Mouse (Mus musculus): ENCODE data around the gene Ak7. TPM values are rescaled to one million over a fixed set of nuclear protein-coding genes. Genes with fewer than 3 reads are reported as not detected.

Gene Ak7
- 0.08 and 0.12 TPM in 2 replicates for polyA plus RNA-seq (2015; fragmentation: Nextera tagmentation; extraction: Ambion mirVana)

- Histone ChIP-seq H3K9me3 (ENCODE audit: control insufficient read depth, low read length) (no peaks in the 10 kb centered on the region), H3K4me1 (replicated peaks; ENCODE audit: control insufficient read depth, insufficient read depth) (0 out of 2 replicates have a peak, but pooled peaks cover 2% of the 10 kb centered on the region), H3K27me3 (ENCODE audit: control insufficient read depth, insufficient read depth, low read length) (no peaks in the 10 kb centered on the region), H3K9ac (ENCODE audit: low read length) (no peak within 1 kb of the TSS; the same call in 1 of the 2 replicates), H3K27ac (replicated peaks) (no peak within 1 kb of the TSS), H3K4me2 (replicated peaks; ENCODE audit: low read depth) (peak within 1 kb of the TSS; percentile 36), H3K36me3 (ENCODE audit: control insufficient read depth, insufficient read depth, low read length) (no peaks in the 10 kb centered on the region), H3K4me3 (ENCODE audit: low read depth, low read length) (no peak within 1 kb of the TSS)
- DNase-seq (ENCODE audit: low spot score) = peak; percentile 84
- TF ChIP-seq EP300 (optimal IDR thresholded peaks at IDR 0.05) = no peak
- TF ChIP-seq CTCF (IDR thresholded peaks at IDR 0.05; ENCODE audit: low read depth) = no peak
- ATAC-seq (ENCODE audit: low FRiP score, low TSS enrichment) = peak; percentile 96
- WGBS = 14% methylated on average over 21 of the region's 22 CpGs
Measured at GRCm38 (mm10) chr12:105705799-105706487, at the start of gene Ak7. TSS of gene Ak7 (plus strand) at chr12:105705976.

- no peak overlapping the region for H3K27ac ChIP-seq (replicated peaks)
- WGBS = 80% methylated on average over 8 of the region's 8 CpGs
- H3K4me2 ChIP-seq (replicated peaks; ENCODE audit: low read depth) = no peak overlapping the region
- H3K9me3 ChIP-seq (ENCODE audit: control insufficient read depth, low read length) = no peaks in the 10 kb centered on the region
- H3K4me1 ChIP-seq (replicated peaks; ENCODE audit: control insufficient read depth, insufficient read depth) = no peaks in the 10 kb centered on the region
- no peak overlapping the region for H3K4me3 ChIP-seq (ENCODE audit: low read depth, low read length)
- no peaks in the 10 kb centered on the region for H3K27me3 ChIP-seq (ENCODE audit: control insufficient read depth, insufficient read depth, low read length)
- no peak for TF ChIP-seq CTCF (IDR thresholded peaks at IDR 0.05; ENCODE audit: low read depth)
- TF ChIP-seq EP300 (optimal IDR thresholded peaks at IDR 0.05) = no peak
- H3K9ac ChIP-seq (ENCODE audit: low read length) = no peak overlapping the region
- DNase-seq (ENCODE audit: low spot score) = no peak
- ATAC-seq (ENCODE audit: low FRiP score, low TSS enrichment) = no peak
- 0 out of 2 replicates have a peak, but pooled peaks cover 6% of the 10 kb centered on the region for H3K36me3 ChIP-seq (ENCODE audit: control insufficient read depth, insufficient read depth, low read length)
Measured at GRCm38 (mm10) chr12:105676274-105676673, 29.5 kb upstream of the Ak7 start.

GRCm38 (mm10) chr12:105678211-105678610, 27.6 kb upstream of the Ak7 start:
- Histone ChIP-seq H3K9ac (ENCODE audit: low read length) (no peak overlapping the region), H3K4me3 (ENCODE audit: low read depth, low read length) (no peak overlapping the region), H3K4me2 (replicated peaks; ENCODE audit: low read depth) (no peak overlapping the region), H3K36me3 (ENCODE audit: control insufficient read depth, insufficient read depth, low read length) (0 out of 2 replicates have a peak, but pooled peaks cover 6% of the 10 kb centered on the region), H3K4me1 (replicated peaks; ENCODE audit: control insufficient read depth, insufficient read depth) (no peaks in the 10 kb centered on the region), H3K27ac (replicated peaks) (no peak overlapping the region), H3K27me3 (ENCODE audit: control insufficient read depth, insufficient read depth, low read length) (no peaks in the 10 kb centered on the region), H3K9me3 (ENCODE audit: control insufficient read depth, low read length) (no peaks in the 10 kb centered on the region)
- 90% methylated on average over 7 of the region's 7 CpGs for WGBS
- DNase-seq (ENCODE audit: low spot score) (no peak), ATAC-seq (ENCODE audit: low FRiP score, low TSS enrichment) (no peak)
- no peak for TF ChIP-seq CTCF (IDR thresholded peaks at IDR 0.05; ENCODE audit: low read depth)
- TF ChIP-seq EP300 (optimal IDR thresholded peaks at IDR 0.05) = no peak

GRCm38 (mm10) chr12:105678762-105679161, 27.0 kb upstream of the Ak7 start:
- no peaks in the 10 kb centered on the region for H3K9me3 ChIP-seq (ENCODE audit: control insufficient read depth, low read length)
- no peak overlapping the region for H3K27ac ChIP-seq (replicated peaks)
- no peak for ATAC-seq (ENCODE audit: low FRiP score, low TSS enrichment)
- 0 out of 2 replicates have a peak, but pooled peaks cover 6% of the 10 kb centered on the region for H3K36me3 ChIP-seq (ENCODE audit: control insufficient read depth, insufficient read depth, low read length)
- no peak for DNase-seq (ENCODE audit: low spot score)
- H3K27me3 ChIP-seq (ENCODE audit: control insufficient read depth, insufficient read depth, low read length) = no peaks in the 10 kb centered on the region
- H3K4me1 ChIP-seq (replicated peaks; ENCODE audit: control insufficient read depth, insufficient read depth) = peaks cover 3% of the 10 kb centered on the region; the same call in 1 of the 2 replicates
- TF ChIP-seq CTCF (IDR thresholded peaks at IDR 0.05; ENCODE audit: low read depth) = no peak
- no peak for TF ChIP-seq EP300 (optimal IDR thresholded peaks at IDR 0.05)
- 68% methylated on average over 3 of the region's 3 CpGs for WGBS
- H3K4me3 ChIP-seq (ENCODE audit: low read depth, low read length) = no peak overlapping the region
- no peak overlapping the region for H3K4me2 ChIP-seq (replicated peaks; ENCODE audit: low read depth)
- H3K9ac ChIP-seq (ENCODE audit: low read length) = no peak overlapping the region

- Histone ChIP-seq H3K4me1 (replicated peaks; ENCODE audit: control insufficient read depth, insufficient read depth) (peaks cover 3% of the 10 kb centered on the region; the same call in 1 of the 2 replicates), H3K4me3 (ENCODE audit: low read depth, low read length) (peak within 1 kb of the TSS; percentile 94), H3K9me3 (ENCODE audit: control insufficient read depth, low read length) (no peaks in the 10 kb centered on the region), H3K36me3 (ENCODE audit: control insufficient read depth, insufficient read depth, low read length) (no peaks in the 10 kb centered on the region; the same call in 1 of the 2 replicates), H3K9ac (ENCODE audit: low read length) (peak within 1 kb of the TSS; percentile 95), H3K4me2 (replicated peaks; ENCODE audit: low read depth) (peak within 1 kb of the TSS; percentile 98), H3K27me3 (ENCODE audit: control insufficient read depth, insufficient read depth, low read length) (no peaks in the 10 kb centered on the region), H3K27ac (replicated peaks) (peak within 1 kb of the TSS; percentile 96)
- ATAC-seq (ENCODE audit: low FRiP score, low TSS enrichment) (peak; percentile 36), DNase-seq (ENCODE audit: low spot score) (peak; percentile 75)
- WGBS = 1% methylated on average over 36 of the region's 41 CpGs
- TF ChIP-seq EP300 (optimal IDR thresholded peaks at IDR 0.05) (no peak), CTCF (IDR thresholded peaks at IDR 0.05; ENCODE audit: low read depth) (no peak)
Measured at GRCm38 (mm10) chr12:105683933-105684901, 21.6 kb upstream of the Ak7 start, which contains the start of gene Gskip. TSS of gene Gskip (plus strand) at chr12:105684829.

All from stomach, postnatal 0 days (tissue).